Mouse (Mus musculus) liver, adult (tissue): Measurements from ENCODE around the gene Mad1l1.

ENCODE experiments used
- GATA4 ChIP-seq: IDR thresholded peaks from 2 replicates; pipeline ENCODE4 v1.6.1; 2014; ENCODE audit warnings: mild to moderate bottlenecking, low read length; ENCODE audit not compliant: insufficient replicate concordance

The Mad1l1 gene

DNA sequence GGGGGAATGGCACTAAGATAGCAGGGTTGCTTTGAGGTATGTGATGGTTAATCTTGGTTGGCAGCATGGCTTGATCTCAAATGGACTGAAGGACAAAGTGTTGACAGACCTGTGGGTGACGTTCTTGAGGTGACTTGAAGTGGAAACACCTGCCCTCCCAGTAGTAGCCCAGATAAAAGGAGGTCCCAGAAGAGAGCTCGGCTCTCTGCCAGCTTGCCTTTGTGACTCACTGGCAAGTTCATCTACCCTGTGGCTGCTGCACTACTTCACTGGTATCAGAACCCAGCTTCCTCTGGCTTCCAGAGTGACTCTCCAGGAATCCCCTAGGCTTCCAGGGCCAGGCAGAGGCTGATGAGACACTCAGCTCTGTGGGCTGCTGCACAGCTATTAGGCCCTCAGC lies 170.2 kb downstream of the Mad1l1 start:
- TF ChIP-seq GATA4, result no peak

DNA sequence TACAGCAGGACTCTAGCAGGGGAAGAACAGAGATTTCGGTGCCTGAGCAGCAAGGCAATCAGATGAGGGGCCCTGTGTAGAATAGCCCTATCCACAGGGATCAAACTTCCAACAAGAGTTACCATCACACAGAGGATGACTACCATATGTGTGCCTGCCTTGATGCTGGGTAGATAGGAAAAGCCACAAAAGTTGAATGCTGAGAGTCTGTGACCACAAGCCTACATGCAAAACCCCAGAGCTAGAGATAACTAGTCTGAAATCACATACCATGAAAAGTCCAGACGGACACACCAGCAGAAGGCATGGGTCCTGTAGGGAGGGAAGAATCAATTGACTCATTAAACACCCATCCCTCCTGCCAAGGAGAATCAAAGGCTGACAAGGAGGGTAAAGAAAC lies 170.7 kb downstream of the Mad1l1 start:
- TF ChIP-seq GATA4, result no peak

DNA sequence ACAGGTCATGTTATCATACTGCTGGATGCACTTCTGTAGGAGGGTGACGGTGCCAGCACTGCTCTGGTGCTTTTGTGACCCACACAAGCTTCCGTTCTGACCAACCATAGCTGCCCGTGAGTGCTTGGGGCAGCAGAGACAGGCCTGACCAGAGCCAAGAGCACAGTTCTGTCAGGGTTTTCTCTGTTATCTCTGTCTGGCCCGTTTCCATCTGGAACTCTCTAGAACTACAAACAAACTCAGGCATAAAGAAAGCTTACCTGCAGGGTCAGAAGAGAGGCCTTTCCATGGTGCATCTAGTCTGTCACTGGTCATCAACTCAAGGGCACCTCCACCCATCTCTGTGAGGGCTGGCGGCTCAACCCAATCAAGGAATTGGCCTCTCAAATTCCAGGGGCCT lies 171.2 kb downstream of the Mad1l1 start:
- TF ChIP-seq GATA4, result no peak; the same call in 1 of the 2 replicates

DNA sequence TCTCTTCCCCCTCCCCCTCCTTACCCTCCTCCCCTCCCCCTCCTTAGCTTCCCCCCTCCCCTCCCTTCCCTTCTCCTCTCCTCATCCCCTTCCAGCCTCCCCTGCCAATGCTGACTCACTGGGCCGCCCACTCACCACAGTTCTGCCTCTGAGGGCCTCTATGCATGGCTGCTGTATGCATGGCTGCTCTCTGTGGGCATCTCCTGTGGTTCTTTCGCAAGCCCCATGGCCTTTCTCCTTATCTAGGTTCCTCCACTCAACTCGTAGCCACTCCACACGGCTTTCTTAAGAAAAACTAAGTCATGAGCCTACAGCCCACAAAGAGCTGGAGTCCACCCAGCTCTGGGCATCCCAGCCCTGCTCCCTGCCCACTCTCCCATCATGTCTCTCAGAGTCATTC lies 172.1 kb downstream of the Mad1l1 start:
- no peak for TF ChIP-seq GATA4

DNA sequence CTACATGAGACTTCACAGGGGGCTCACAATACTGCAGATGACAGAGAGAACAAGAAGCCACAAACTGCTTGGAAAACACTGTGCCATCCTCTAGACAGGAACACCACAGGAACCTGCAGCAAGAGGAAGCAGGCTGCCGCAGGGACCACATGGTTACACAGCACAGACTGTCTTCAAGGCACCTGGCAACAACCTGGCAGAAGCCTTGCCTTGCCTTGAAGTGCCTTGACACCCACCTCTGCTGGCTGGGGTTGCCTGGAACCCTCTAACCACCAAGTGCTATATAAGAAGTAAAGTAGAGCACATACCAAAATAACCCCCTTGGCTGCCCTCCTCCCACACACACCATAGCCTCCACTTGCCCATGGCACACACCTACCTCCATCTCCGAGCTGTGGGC lies 177.8 kb downstream of the Mad1l1 start:
- no peak for TF ChIP-seq GATA4

DNA sequence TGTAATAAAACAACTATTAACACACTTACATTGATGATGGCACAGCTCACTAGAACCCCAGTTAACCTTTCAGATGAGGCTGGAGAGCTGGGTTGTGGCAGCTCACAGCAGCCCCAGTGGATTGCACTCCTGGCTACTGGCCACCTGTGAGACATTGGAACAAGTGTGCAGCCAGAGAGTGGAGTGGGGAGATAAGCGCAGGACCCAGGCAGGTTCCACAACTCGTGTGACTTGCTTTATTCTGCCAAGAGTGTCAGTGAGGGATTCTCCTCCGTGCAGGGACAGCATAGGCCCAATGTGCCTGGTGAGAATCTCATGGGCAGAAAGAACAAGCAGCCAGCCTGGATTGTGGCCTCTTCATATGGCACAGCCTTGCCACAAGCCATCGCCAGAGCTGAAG lies 180.0 kb downstream of the Mad1l1 start:
- no peak for TF ChIP-seq GATA4

DNA sequence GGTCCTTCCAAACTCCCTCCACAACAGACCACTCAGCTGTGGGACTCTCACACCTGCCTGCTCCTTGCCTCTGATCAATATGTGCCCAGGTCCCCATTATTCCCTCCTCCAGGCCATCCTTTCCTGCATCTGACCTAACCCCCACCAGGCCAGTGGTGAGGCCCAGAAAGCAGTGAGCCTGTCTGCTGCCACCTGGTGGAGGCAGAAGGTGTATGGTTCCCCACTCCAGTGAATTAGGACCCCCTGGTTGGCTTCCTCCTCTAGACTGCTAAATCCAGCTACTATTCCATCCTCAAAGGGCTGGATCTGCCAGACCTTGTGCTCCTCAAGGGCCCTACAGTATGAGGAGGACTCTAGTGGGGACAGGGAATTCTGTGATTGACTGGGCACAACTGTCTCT lies 181.1 kb downstream of the Mad1l1 start:
- TF ChIP-seq GATA4, result no peak

DNA sequence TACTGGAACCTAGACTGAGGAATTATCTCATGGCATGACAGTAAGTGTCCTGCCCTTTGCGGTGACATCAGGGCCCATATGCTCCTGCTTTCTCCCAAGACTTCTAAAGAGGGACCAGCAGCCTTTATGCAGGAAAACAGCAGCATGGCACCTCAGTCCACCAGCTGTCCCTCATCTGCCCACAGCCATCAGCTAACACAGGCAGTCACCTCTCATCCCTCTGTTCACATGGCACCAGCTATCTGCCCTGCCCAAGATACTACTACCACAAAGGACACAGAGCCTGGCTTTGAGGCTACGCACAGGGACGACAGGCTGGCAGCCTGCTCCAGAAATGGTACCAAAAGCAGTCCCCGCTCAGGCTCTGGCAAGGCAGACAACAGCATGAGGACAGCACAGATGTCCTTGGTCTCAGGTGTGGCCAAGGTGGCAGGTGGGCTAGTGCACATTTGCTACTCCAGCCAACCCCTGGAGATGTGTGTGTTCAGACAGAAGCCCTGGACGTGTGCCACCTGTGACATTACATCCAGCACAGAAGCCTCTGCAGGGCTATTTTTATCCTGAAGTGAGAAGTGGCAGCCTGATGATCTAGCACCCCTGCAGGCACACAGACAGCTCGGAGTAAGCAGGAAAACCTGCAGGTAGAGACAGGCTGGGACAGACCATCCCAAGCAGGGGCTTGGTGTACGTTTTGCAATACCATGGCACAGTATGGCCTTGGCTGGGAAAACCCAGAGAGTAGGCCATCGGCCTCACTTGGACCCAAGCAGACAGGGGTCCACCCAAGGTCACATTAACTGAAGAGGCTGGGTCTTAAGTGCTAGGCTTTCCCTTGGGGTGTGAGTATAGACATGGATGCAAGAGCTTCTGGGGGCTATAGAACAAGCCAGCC lies 185.4 kb downstream of the Mad1l1 start:
- TF ChIP-seq GATA4, result no peak

DNA sequence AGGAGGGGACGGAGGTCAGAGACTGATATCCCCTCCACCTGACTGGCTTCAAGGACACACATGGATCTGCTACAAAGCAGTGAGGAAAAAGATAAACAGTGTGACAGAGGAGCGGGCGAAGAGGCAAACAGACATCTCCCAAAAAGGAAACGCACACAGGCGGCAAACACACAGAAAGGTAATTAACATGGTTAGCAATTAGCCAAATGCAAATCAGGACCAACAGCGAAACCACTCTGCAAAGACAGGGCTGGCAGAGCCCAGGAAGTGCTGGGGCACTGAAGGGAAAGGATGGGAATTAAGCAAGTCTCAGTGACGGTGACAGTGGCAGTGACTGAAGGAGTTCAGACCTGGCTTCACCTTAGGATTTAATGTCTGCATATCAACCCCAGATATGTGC lies 187.3 kb downstream of the Mad1l1 start:
- no peak for TF ChIP-seq GATA4

DNA sequence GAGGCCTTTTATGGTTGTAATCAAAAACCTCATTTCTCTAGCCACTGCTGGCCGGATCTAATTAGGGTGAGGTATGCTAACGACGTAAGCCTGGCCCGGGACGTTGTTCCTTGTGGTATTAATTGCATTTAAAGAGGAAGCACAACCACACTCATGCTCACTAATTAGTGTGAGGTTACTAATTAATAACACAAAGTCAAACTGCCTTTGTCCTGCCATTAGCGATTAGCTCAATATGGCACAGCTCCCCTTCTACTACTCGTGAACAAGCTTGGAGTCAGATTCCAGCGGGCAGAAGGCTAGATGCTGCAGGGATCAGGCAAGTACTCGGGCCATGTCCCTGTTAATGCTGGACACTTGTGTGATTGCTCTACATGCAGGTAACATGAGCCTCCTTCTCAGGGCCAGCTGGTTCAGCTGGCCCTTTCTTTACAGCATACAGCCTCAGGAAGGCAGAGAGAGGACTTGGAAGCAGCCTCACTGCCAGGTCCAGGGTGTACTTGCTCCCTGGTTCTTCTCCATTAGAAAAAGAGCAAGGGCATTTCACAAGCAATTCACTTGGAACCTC lies 192.9 kb downstream of the Mad1l1 start:
- TF ChIP-seq GATA4, result no peak

DNA sequence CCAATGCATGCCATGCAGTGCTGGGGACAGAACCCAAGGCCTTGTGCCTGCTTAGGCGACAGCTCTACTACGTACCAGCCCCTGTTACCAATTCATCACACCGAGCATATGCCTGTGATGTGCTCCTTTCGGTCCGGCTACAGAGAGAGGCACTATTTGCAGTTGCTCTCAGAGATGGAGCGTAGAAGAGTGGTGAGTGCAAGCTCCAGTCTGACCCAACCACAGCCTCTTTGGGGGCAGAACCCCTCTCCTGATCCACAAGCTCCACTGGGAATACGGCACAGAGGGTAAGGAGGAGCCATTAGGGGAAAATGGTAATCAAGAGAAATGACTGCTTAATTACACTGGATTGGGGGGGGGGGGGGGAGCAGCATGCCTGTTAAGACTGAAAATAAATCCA lies 193.4 kb downstream of the Mad1l1 start:
- TF ChIP-seq GATA4, result no peak

DNA sequence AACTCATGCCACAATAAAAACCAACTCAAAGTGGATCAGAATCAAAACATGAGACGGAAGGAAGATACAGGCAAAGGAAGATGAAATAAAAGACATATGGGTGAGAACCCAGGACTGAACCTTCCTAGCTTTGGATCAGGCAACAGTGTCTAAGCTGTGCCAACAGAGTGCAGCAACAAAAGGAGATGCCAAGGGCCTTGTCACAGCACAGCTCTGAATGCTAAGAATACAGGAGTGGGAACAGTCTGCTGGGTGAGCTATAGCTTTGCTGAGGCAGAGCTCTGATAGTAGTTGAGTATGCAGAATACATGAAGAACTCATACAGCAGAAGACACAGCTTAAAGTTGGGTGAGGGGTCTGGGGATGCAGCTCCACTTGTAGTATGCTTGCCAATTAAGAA lies 196.7 kb downstream of the Mad1l1 start:
- TF ChIP-seq GATA4, result no peak

DNA sequence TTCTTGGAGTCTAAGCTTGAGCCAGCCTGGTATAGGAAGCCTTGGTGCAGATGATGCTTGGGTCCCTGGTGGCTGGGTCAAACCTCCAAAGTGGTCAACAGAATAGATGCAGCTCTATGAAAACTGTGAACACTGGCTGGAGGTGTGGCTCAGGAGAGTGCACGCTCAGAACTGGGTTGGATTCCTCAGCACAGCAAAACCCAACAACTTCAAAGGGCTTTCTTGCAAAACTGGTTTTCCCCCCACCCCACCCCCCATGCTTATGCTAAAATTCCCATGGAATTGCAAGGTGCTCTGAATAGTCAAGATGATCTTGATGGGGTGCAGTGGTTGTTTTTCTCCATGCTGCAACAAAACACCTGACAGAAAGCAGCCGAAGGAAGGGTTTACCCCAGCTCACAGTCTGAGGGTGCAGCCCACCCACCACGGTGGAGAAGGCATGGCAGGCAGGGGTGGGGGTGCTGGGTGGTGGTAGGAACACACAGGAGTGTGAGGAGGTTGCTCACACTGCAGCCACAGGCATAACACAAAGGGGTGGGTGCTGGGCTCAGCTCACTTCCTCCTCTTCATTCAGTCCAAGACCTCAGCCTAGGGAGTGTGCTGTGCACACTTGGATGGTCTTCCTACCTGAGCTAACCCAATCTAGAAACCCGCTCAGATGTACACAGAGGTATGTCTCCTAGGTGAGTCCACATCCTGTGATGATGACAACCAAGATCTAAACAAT lies 197.5 kb downstream of the Mad1l1 start:
- no peak for TF ChIP-seq GATA4

DNA sequence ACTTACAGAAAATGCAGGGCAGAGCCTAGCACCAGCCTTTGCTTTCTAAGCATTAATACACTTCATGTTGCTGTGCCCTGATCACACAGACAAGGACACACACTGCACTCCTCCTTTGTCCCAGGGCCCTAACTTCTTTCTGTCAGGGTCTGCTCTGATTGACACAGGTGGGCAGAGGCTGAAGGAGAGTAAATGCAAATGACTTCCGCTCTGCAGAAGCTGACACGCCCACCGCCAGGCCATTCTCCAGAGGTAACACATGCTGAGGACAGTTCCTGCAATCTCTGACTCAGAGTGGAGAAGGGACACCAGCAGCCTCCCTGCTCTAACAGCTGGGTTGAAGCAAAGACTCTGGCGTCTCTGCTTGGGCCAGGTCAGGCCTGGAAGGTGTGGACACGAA lies 198.2 kb downstream of the Mad1l1 start:
- TF ChIP-seq GATA4, result no peak

DNA sequence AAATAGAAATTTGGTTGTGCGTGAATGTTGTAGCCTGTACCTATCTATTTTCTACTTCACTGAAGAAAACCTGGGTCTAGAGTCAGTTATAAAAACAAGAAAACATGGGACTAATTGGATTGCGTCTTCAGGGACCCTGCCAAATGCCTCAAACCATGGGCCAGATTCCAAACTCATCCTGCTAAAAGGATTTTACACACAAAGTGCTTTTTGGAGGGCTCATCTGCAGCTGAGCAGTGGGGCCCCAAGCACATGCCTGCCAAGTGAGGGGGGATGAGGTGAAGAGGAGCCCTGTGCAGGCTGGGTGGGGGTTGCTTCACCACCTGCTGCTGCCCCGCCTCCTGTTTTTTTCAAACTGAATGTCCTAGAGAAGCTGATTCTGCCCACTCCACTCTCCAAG lies 199.4 kb downstream of the Mad1l1 start:
- TF ChIP-seq GATA4, result no peak

DNA sequence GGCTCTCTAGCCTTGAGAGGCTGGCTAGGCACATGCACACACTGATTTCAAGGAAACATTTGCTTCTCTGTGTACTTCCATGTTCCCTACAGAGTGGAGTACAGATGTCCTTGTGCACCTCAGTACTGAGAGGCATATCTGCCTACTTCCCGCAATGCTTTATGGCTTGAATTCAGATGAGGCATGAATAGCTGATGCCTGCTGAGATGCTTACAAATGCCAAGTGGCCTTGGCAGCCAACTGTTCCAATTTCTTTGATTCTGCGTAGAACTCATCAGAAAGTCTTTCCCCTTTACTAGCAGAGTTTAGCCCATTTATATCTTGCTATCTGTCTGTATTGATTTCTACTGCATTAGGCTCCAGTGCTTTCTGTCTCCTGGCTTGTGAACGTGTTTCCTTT lies 202.4 kb downstream of the Mad1l1 start:
- no peak for TF ChIP-seq GATA4
